Comparison of ENCODE assay signal across 24 mouse cellular contexts in the genomic region with DNA sequence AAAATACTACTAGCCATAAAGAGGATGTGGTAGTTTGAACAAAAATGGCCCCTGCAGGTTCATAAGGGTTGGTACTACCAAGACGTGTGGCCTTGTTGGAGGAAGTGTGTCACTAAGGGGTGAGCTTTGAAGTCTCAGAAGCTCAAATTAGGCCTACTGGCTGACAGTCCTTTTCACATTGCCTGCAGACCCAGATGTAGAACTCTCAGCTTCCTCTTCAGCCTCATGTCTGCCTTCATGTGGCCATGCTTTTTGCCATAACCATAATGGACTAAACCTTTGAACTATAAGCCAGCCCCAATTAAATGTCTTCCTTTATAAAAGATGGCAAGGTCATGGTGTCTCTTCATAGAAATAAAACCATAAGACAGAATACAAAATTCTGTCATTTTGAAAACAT.
"Had no signal": no experiment of that assay in that cellular context is flagged by ENCODE, and none has a peak within 500 bp of the region (broad histone marks: within the 10 kb centered on the region; RNA-seq: fewer than 3 reads in every experiment).

No protein-coding gene starts in this region.

- DNase-seq: gastrocnemius, postnatal 14 days; gastrocnemius, postnatal 36 days; heart, adult 18-20 months; heart, postnatal 14 days; heart, postnatal 36 days; kidney, adult 18-20 months; kidney, adult 8-10 months; kidney, postnatal 10 days; kidney, postnatal 25 days; kidney, postnatal 4 days had no signal

- H3K4me2 ChIP-seq: heart, embryonic 11.5 days; heart, embryonic 13.5 days; heart, embryonic 15.5 days; hindbrain, embryonic 13.5 days; hindbrain, embryonic 15.5 days; intestine, embryonic 15.5 days; limb, embryonic 12.5 days; liver, embryonic 12.5 days had no signal

- ATAC-seq: inflammation-experienced regulatory T-cells, adult 6 months; intestine, embryonic 15.5 days; intestine, postnatal 0 days; liver, embryonic 12.5 days had no signal

- H3K27me3 ChIP-seq: hindbrain, embryonic 13.5 days; hindbrain, embryonic 15.5 days had no signal

- H3K36me3 ChIP-seq: heart, embryonic 13.5 days; heart, embryonic 15.5 days; hindbrain, embryonic 13.5 days; hindbrain, embryonic 15.5 days; intestine, embryonic 15.5 days; limb, embryonic 10.5 days; limb, embryonic 12.5 days; liver, embryonic 12.5 days had no signal

- H3K9me3 ChIP-seq: heart, embryonic 13.5 days; heart, embryonic 15.5 days; hindbrain, embryonic 13.5 days; hindbrain, embryonic 15.5 days; intestine, embryonic 15.5 days; limb, embryonic 10.5 days; limb, embryonic 12.5 days; liver, embryonic 12.5 days had no signal

- H3K4me3 ChIP-seq: heart, embryonic 13.5 days; heart, embryonic 15.5 days; hindbrain, embryonic 13.5 days; hindbrain, embryonic 15.5 days; intestine, embryonic 15.5 days; layer of hippocampus, adult 2 months; left cerebral cortex, adult 2 months; limb, embryonic 10.5 days; limb, embryonic 12.5 days; liver, embryonic 12.5 days had no signal

- H3K9ac ChIP-seq: heart, embryonic 13.5 days; heart, embryonic 15.5 days; hindbrain, embryonic 13.5 days; hindbrain, embryonic 15.5 days; intestine, embryonic 15.5 days; limb, embryonic 12.5 days; liver, embryonic 12.5 days; liver, embryonic 14.5 days had no signal

- H3K27ac ChIP-seq: heart, embryonic 13.5 days; heart, embryonic 15.5 days; hindbrain, embryonic 13.5 days; hindbrain, embryonic 15.5 days; intestine, embryonic 15.5 days; layer of hippocampus, adult 2 months; left cerebral cortex, adult 2 months; limb, embryonic 10.5 days; limb, embryonic 12.5 days; liver, embryonic 12.5 days; liver, embryonic 14.5 days had no signal
